ENCODE assay signal across 1 mouse cellular context in the genomic region with DNA sequence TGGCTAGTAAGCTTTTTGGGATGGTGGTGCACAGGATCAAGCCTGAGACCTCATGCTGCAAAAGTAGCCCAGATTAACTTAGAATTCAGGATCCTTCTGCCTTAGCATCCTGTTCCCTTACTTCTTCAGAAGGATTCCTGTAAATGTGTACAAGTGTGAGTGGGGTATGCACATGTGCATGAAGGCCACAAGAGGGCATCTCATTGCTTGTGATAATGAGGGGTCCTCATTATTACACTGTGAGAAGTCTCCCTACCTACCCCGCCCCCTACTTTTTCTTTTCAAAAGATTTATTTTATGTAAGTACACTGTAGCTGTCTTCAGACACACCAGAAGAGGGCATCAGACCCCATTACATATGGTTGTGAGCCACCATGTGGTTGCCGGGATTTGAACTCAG.
TF ChIP-seq lines count a peak whose summit lies in the region.

No protein-coding gene starts in this region.

TF ChIP-seq in CH12.LX, 34 proteins besides CTCF, POLR2A, EP300 and RAD21:
- TF ChIP-seq JUND (conservative IDR thresholded peaks at IDR 0.05; ENCODE audit: low read depth, low read length) (no peak), CHD2 (IDR thresholded peaks at IDR 0.05; ENCODE audit: low read length) (no peak), SIN3A (IDR thresholded peaks at IDR 0.05; ENCODE audit: low read length) (no peak)
